Mouse (Mus musculus) kidney, postnatal 25 days (tissue): ENCODE data around the gene Ano4.
A peak's percentile ranks its signal among the peaks of the same experiment; 100 is the strongest.

Experiments used
- DNase-seq, 2 experiments: peaks; one replicate each; pipeline ENCODE4 v3.0.0; 2021; ENCODE audit warnings: mixed read lengths in 2 of 2

Ano4 gene

GRCm38 (mm10) chr10:89344491-89345195, at the start of gene Ano4:
Ano4 (minus strand) TSS chr10:89344762.
- DNase-seq = peak; percentile 60 to 81

- no peak for DNase-seq
These were observed 48.1 kb upstream of the Ano4 start for GRCm38 (mm10) chr10:89392687-89393086.

GRCm38 (mm10) chr10:89391571-89392163, 47.1 kb upstream of the Ano4 start:
- DNase-seq = no peak

GRCm38 (mm10) chr10:89386461-89386860, 41.9 kb upstream of the Ano4 start:
- no peak for DNase-seq

GRCm38 (mm10) chr10:89383462-89383861, 38.9 kb upstream of the Ano4 start:
- peak; percentile 81 to 90 for DNase-seq

- no peak for DNase-seq
These were observed 33.2 kb upstream of the Ano4 start for GRCm38 (mm10) chr10:89377750-89378149.

- DNase-seq = no peak
These were observed 25.5 kb upstream of the Ano4 start for GRCm38 (mm10) chr10:89370051-89370450.

- DNase-seq = no peak
These were observed 14.4 kb upstream of the Ano4 start for GRCm38 (mm10) chr10:89358933-89359332.

GRCm38 (mm10) chr10:89354639-89355038, 10.1 kb upstream of the Ano4 start:
- DNase-seq = no peak

- DNase-seq = peak; percentile 11 to 38
These were observed 6.9 kb upstream of the Ano4 start for GRCm38 (mm10) chr10:89351416-89351815.

GRCm38 (mm10) chr10:89345606-89346005, 1.0 kb upstream of the Ano4 start:
- no peak for DNase-seq

- no peak for DNase-seq
These were observed 603 bp upstream of the Ano4 start for GRCm38 (mm10) chr10:89345196-89345533.

- no peak for DNase-seq
These were observed 451 bp downstream of the Ano4 start for GRCm38 (mm10) chr10:89344132-89344490.

- DNase-seq = no peak
These were observed 846 bp downstream of the Ano4 start for GRCm38 (mm10) chr10:89343716-89344115.

- DNase-seq = no peak
These were observed 14.3 kb downstream of the Ano4 start for GRCm38 (mm10) chr10:89330261-89330660.

GRCm38 (mm10) chr10:89329806-89330205, 14.8 kb downstream of the Ano4 start:
- DNase-seq = no peak

GRCm38 (mm10) chr10:89328876-89329275, 15.7 kb downstream of the Ano4 start:
- no peak for DNase-seq

- DNase-seq = peak; percentile 58 to 73
These were observed 17.5 kb downstream of the Ano4 start for GRCm38 (mm10) chr10:89327004-89327511.

- no peak for DNase-seq
These were observed 18.2 kb downstream of the Ano4 start for GRCm38 (mm10) chr10:89326383-89326782.

GRCm38 (mm10) chr10:89307566-89307965, 37.0 kb downstream of the Ano4 start:
- no peak for DNase-seq

GRCm38 (mm10) chr10:89300346-89300745, 44.2 kb downstream of the Ano4 start:
- DNase-seq = no peak

GRCm38 (mm10) chr10:89292784-89293183, 51.8 kb downstream of the Ano4 start:
- DNase-seq = no peak

GRCm38 (mm10) chr10:89290698-89291097, 53.9 kb downstream of the Ano4 start:
- DNase-seq = no peak

GRCm38 (mm10) chr10:89289290-89289689, 55.3 kb downstream of the Ano4 start:
- no peak for DNase-seq

GRCm38 (mm10) chr10:89280402-89280801, 64.2 kb downstream of the Ano4 start:
- no peak for DNase-seq
